Mouse (Mus musculus): Measurements from ENCODE around the gene Ldhal6b.

Gene Ldhal6b

GRCm38 (mm10) chr17:5410336-5410735 lies 8.2 kb downstream of the Ldhal6b start:
- no peak for DNase-seq (ENCODE audit: low read depth)

GRCm38 (mm10) chr17:5407030-5407429 lies 11.5 kb downstream of the Ldhal6b start:
- DNase-seq (ENCODE audit: low read depth), result no peak

GRCm38 (mm10) chr17:5406566-5406965 lies 12.0 kb downstream of the Ldhal6b start:
- no peak for DNase-seq (ENCODE audit: low read depth)

DNA sequence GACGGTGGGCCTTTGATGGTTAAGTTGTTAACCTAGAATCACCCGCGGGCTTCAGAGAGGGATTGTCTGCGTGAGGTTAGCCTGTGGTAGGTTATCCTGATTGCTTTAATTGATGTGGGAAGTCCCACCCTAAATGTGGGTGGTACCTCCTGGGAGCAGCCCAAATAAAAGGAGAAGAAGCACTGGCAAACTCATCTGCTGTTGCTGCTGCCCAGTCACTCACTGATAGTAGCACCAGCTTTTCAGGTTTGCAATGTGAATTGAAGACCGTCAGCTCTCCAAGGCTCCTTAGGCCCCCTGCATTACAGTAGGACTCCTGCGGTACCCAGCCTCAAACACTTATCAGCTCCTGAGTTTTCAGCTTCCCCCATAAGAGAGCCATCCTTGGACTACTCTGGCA lies 14.7 kb downstream of the Ldhal6b start:
- DNase-seq (ENCODE audit: low read depth), result no peak

DNA sequence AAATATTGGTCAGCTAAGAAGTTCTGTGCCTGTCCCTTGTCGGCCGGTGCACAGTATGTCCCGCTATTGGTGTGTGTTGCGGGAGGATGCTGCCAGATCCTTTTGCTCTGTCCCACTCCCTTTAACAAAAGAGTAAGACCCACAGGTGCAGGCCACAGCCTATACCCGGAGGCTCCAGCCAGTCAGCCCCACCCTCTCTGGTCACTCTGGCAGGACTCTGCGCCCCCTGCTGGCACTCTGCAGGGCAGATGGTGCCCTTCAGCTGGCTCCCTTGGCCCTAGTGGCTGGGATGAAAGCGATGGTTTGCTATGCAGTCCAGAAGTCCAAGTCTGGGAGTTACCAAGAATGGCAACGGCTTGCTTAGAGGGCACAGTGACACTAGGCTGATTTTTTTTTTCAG lies 15.9 kb downstream of the Ldhal6b start:
- DNase-seq (ENCODE audit: low read depth), result peak; percentile 93

- peak; percentile 90 for DNase-seq (ENCODE audit: low read depth)
These were observed 16.5 kb downstream of the Ldhal6b start for GRCm38 (mm10) chr17:5402069-5402468.

DNA sequence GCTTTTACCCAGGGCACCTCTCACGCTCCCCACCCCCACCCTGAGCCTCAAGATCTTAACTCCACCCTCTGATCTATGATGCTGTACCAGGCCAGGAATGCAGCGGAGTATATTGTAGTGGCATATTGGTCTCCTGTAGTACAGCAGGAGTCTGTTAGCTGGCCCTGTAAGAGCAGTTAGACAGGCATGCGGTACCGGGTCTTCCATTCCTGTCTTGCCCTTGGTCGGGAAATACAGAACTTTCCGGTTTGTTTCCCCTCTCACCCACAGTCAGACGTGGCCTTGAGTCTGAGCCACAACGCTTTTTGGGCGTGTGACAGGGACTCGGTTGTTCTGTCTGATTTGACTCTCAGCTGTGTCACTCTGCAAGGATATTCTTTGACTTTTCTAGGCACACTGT lies 17.3 kb downstream of the Ldhal6b start:
- DNase-seq (ENCODE audit: low read depth), result no peak

- DNase-seq (ENCODE audit: low read depth), result no peak
These were observed 18.0 kb downstream of the Ldhal6b start for GRCm38 (mm10) chr17:5400435-5401090.

DNA sequence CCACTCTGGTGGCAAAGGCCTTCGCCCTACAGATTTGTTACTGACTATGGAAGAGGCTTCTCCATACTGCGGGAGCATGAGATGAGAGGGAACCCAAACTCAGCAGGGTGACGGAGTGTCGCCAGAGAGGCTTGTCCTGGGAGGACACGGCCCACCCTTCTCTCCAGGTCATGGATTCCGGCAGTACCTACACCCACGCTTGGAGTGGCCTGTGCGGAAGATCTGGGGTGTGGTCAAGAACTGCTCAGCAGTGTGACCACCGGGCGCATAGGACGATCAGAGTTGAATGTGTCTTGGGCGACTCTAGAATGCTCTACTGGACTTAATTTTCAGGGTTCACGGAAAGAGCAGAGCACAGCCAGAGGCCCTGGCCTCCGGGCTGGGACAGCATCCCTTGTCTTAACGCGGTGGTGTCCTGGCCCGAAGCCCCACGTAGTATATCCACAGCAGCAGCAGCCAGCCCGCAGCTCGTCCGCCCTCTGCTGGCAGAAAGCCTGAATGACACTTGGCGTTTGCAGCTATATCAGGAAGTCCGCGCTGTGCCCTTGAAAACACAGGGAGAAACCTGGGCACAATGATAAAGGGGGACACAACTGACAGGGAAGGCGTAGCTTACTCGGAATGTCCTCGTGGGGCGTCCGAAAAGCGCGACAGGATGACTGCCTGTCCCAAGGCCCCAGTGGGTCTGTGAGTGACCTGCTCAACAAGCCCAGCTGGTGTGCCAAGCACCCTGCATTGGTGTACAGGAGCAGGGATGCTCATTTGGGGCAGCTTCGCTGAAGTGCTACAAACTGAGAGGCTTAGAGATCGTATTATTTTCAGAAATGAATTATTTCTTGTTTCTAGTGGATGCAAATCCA lies 21.2 kb downstream of the Ldhal6b start:
- peak; percentile 91 for DNase-seq (ENCODE audit: low read depth)

- no peak for DNase-seq (ENCODE audit: low read depth)
These were observed 22.4 kb downstream of the Ldhal6b start for GRCm38 (mm10) chr17:5396213-5396612.

GRCm38 (mm10) chr17:5395454-5396205 lies 22.9 kb downstream of the Ldhal6b start:
- no peak for DNase-seq (ENCODE audit: low read depth)

GRCm38 (mm10) chr17:5390682-5391081 lies 27.9 kb downstream of the Ldhal6b start:
- DNase-seq (ENCODE audit: low read depth), result no peak

GRCm38 (mm10) chr17:5388351-5388750 lies 30.2 kb downstream of the Ldhal6b start:
- no peak for DNase-seq (ENCODE audit: low read depth)

DNA sequence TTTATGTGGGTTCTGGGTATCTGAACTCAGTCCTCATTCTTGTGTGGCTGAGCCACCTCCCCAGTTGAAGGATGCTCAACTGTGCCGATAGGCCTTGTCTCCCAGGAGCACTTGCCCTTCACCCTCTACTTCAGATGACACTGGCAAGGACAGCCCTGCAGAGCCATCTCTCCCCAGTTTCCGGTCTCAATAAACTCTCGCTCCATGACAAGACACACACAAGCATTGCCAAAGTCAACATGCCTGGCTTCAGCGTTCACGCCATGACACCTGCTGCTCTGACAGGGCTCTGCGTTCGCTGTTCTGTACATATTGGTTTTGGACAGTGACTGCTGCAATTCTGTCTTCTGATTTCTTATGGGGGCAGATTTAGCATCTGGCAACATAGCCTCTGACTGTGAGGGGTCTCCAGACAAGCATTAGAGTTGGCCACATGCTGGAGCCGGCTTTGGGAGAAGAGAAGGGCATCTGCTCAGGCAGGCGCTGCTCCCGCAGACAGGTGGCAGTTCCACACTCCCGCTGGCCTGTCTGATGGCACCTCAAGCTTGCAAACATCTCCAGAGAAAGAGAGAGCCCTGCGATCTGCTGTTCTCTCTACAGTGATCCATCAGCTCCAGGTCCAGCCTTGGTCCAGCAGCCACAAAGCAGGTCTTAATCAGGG lies 31.6 kb downstream of the Ldhal6b start:
- no peak for DNase-seq (ENCODE audit: low read depth)

DNA sequence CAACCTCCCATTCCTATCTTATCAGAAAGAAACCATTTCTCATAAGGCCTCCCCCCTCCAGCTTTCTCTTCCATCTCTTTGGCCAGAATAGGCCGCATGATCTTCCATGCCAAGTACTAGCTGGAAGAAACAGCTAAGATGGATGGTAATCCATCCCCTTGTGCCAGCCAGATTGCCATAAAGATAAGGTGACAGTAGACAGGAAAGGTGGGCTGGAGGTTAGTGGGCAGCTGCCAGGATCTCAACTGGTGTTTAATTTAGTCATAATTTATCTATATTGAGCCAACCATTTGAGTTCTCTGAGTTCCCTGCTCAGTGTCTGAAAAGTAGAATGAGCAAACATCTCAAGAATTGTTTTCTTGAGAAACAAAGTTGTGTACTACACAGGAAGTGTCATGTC lies 32.9 kb downstream of the Ldhal6b start:
- DNase-seq (ENCODE audit: low read depth), result no peak

- DNase-seq (ENCODE audit: low read depth), result peak; percentile 68
These were observed 40.6 kb downstream of the Ldhal6b start for GRCm38 (mm10) chr17:5377930-5378310.

GRCm38 (mm10) chr17:5377151-5377929 lies 41.2 kb downstream of the Ldhal6b start:
- no peak for DNase-seq (ENCODE audit: low read depth)

- DNase-seq (ENCODE audit: low read depth), result no peak
These were observed 45.6 kb downstream of the Ldhal6b start for GRCm38 (mm10) chr17:5372951-5373350.

- DNase-seq (ENCODE audit: low read depth), result no peak
These were observed 47.0 kb downstream of the Ldhal6b start for GRCm38 (mm10) chr17:5371521-5371920.

GRCm38 (mm10) chr17:5371032-5371431 lies 47.5 kb downstream of the Ldhal6b start:
- no peak for DNase-seq (ENCODE audit: low read depth)
